Mouse (Mus musculus) small intestine, adult 2 months (tissue): Measurements from ENCODE around the gene Dusp11.

Experiments used
- CTCF ChIP-seq: fragments of 200-500 bp; IDR thresholded peaks from 2 replicates; pipeline ENCODE4 v1.5.1; 2012; ENCODE audit warnings: low read depth, mild to moderate bottlenecking, control low read depth, inconsistent platforms, low read length, moderate library complexity, mixed read lengths; ENCODE audit not compliant: insufficient replicate concordance, insufficient read length; ENCODE audit errors: extremely low read depth
- POLR2A ChIP-seq: fragments of 200-500 bp; IDR thresholded peaks from 2 replicates; pipeline ENCODE4 v1.6.1; 2012; ENCODE audit warnings: low read depth, mild to moderate bottlenecking, control low read depth, inconsistent platforms, low read length, moderate library complexity

DNA sequence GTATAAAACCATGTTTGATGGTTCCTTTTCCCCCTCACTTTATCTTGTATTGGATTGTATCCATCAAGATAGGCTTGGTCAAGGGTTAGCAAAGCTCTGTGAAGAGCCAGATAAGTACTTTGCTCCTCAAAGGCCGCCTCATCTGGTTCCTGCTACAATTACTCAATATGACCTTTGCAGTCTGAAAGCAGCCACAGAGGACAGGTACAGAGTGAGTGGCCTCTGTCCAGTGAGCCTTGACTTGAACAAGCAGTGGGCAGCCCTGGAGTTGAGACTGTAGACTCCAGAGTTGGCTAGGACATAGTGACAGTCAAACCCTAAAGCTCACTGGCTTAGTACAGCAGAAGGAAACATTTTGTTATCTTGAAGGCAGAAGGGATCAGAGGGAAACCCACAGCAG is 32.2 kb downstream of the Dusp11 start:
- TF ChIP-seq CTCF (no peak), POLR2A (no peak)
